Mouse (Mus musculus) midbrain, embryonic 10.5 days (tissue): ENCODE measurements around the gene Galnt10. TPM values are rescaled to one million over a fixed set of nuclear protein-coding genes. Genes with fewer than 3 reads are reported as not detected.

Experiments
- DNase-seq: peaks from one replicate; pipeline ENCODE4 v3.0.0-alpha.2; 2017; ENCODE audit warnings: low spot score
- H3K27ac ChIP-seq: fragments of 300-500 bp; sonication (generic); replicated peaks from 2 replicates; pipeline ENCODE4 v1.5.1; 2016; ENCODE audit warnings: mild to moderate bottlenecking
- H3K27me3 ChIP-seq: fragments of 300-500 bp; sonication (generic); 2 replicates; pipeline ENCODE4 v1.6.1; 2016; ENCODE audit warnings: low read depth, mild to moderate bottlenecking; ENCODE audit not compliant: poor library complexity, severe bottlenecking
- H3K36me3 ChIP-seq: fragments of 300-500 bp; sonication (generic); 2 replicates; pipeline ENCODE4 v1.6.1; 2016; ENCODE audit warnings: mild to moderate bottlenecking, moderate library complexity
- H3K4me1 ChIP-seq: fragments of 300-500 bp; sonication (generic); 2 replicates; pipeline ENCODE4 v1.6.1; 2016
- H3K4me3 ChIP-seq: fragments of 300-500 bp; sonication (generic); 2 replicates; pipeline ENCODE4 v1.5.1; 2016; ENCODE audit warnings: mild to moderate bottlenecking, moderate library complexity
- H3K9me3 ChIP-seq: fragments of 300-500 bp; sonication (generic); replicated peaks from 2 replicates; pipeline ENCODE4 v1.6.1; 2016; ENCODE audit warnings: mild to moderate bottlenecking
- WGBS: fragments of 180-500 bp; shearing (Covaris S2); methylation state at CpG from one replicate; pipeline ENCODE4 v1.1.7; 2016; 5-methylcytosine and 5-hydroxymethylcytosine counted together
- polyA plus RNA-seq: library from polyadenylated mRNA; unstranded; fragments of >200 nt; fragmentation: Nextera tagmentation; extraction: Ambion mirVana; gene quantifications from 2 replicates; pipeline ENCODE4 v1.2.1, GENCODE M21; 2016

The Galnt10 gene
- polyA plus RNA-seq, 1 experiment from 2014 or later, result 30.7 TPM

- no peaks in the 10 kb centered on the region for H3K36me3 ChIP-seq
- no peak for DNase-seq
- H3K4me3 ChIP-seq, result no peak overlapping the region
- 0 out of 2 replicates have a peak overlapping the region, but pooled peaks have one; percentile 52 for H3K27ac ChIP-seq
- H3K9me3 ChIP-seq, result no peaks in the 10 kb centered on the region; the same call in 1 of the 2 replicates
- WGBS, result 47% methylated on average over 15 of the region's 15 CpGs
- H3K27me3 ChIP-seq, result peaks cover 7% of the 10 kb centered on the region; the same call in 1 of the 2 replicates
- peaks cover 50% of the 10 kb centered on the region for H3K4me1 ChIP-seq
Measured at GRCm38 (mm10) chr11:57617526-57618264, 27.5 kb upstream of the Galnt10 start.

GRCm38 (mm10) chr11:57621472-57621871, 23.8 kb upstream of the Galnt10 start:
- H3K36me3 ChIP-seq, result no peaks in the 10 kb centered on the region
- peaks cover 22% of the 10 kb centered on the region for H3K4me1 ChIP-seq
- 90% methylated on average over 3 of the region's 3 CpGs for WGBS
- no peak overlapping the region for H3K27ac ChIP-seq
- H3K9me3 ChIP-seq, result no peaks in the 10 kb centered on the region; the same call in 1 of the 2 replicates
- no peak for DNase-seq
- H3K4me3 ChIP-seq, result no peak overlapping the region
- H3K27me3 ChIP-seq, result peaks cover 26% of the 10 kb centered on the region; the same call in 1 of the 2 replicates

- H3K36me3 ChIP-seq, result no peaks in the 10 kb centered on the region
- H3K27ac ChIP-seq, result no peak overlapping the region
- no peaks in the 10 kb centered on the region; the same call in 1 of the 2 replicates for H3K9me3 ChIP-seq
- H3K4me3 ChIP-seq, result no peak overlapping the region
- H3K27me3 ChIP-seq, result peaks cover 27% of the 10 kb centered on the region; the same call in 1 of the 2 replicates
- peaks cover 22% of the 10 kb centered on the region for H3K4me1 ChIP-seq
- DNase-seq, result no peak
Measured at GRCm38 (mm10) chr11:57621876-57622275, 23.4 kb upstream of the Galnt10 start.

GRCm38 (mm10) chr11:57624490-57624893, 20.8 kb upstream of the Galnt10 start:
- no peak for DNase-seq
- Histone ChIP-seq H3K4me3 (no peak overlapping the region), H3K36me3 (no peaks in the 10 kb centered on the region), H3K27ac (no peak overlapping the region), H3K27me3 (peaks cover 27% of the 10 kb centered on the region; the same call in 1 of the 2 replicates), H3K4me1 (peaks cover 19% of the 10 kb centered on the region), H3K9me3 (no peaks in the 10 kb centered on the region; the same call in 1 of the 2 replicates)
- WGBS, result 80% methylated on average over 5 of the region's 5 CpGs

GRCm38 (mm10) chr11:57625465-57625864, 19.8 kb upstream of the Galnt10 start:
- Histone ChIP-seq H3K4me1 (peaks cover 19% of the 10 kb centered on the region), H3K27ac (no peak overlapping the region), H3K36me3 (no peaks in the 10 kb centered on the region), H3K9me3 (no peaks in the 10 kb centered on the region; the same call in 1 of the 2 replicates), H3K27me3 (peaks cover 27% of the 10 kb centered on the region; the same call in 1 of the 2 replicates), H3K4me3 (no peak overlapping the region)
- no peak for DNase-seq

- DNase-seq, result peak; percentile 36
Measured at GRCm38 (mm10) chr11:57627086-57627735, 18.0 kb upstream of the Galnt10 start.

GRCm38 (mm10) chr11:57631805-57632485, 13.3 kb upstream of the Galnt10 start:
- no peaks in the 10 kb centered on the region for H3K36me3 ChIP-seq
- peaks cover 43% of the 10 kb centered on the region for H3K4me1 ChIP-seq
- DNase-seq, result no peak
- H3K27ac ChIP-seq, result peak overlapping the region; percentile 47; the same call in 1 of the 2 replicates
- peaks cover 16% of the 10 kb centered on the region; the same call in 1 of the 2 replicates for H3K27me3 ChIP-seq
- H3K4me3 ChIP-seq, result no peak overlapping the region
- H3K9me3 ChIP-seq, result no peaks in the 10 kb centered on the region
- WGBS, result 76% methylated on average over 7 of the region's 7 CpGs

More at GRCm38 (mm10) chr11:57627086-57627735, 18.0 kb upstream of the Galnt10 start:
- H3K36me3 ChIP-seq, result no peaks in the 10 kb centered on the region
- H3K4me1 ChIP-seq, result peaks cover 17% of the 10 kb centered on the region
- no peak overlapping the region; the same call in 1 of the 2 replicates for H3K27ac ChIP-seq
- peaks cover 27% of the 10 kb centered on the region; the same call in 1 of the 2 replicates for H3K27me3 ChIP-seq
- 69% methylated on average over 9 of the region's 9 CpGs for WGBS
- H3K9me3 ChIP-seq, result no peaks in the 10 kb centered on the region
- no peak overlapping the region for H3K4me3 ChIP-seq

- no peak overlapping the region for H3K4me3 ChIP-seq
- 98% methylated on average over 2 of the region's 2 CpGs for WGBS
- H3K27ac ChIP-seq, result 0 out of 2 replicates have a peak overlapping the region, but pooled peaks have one; percentile 14
- DNase-seq, result no peak
- peaks cover 16% of the 10 kb centered on the region; the same call in 1 of the 2 replicates for H3K27me3 ChIP-seq
- peaks cover 39% of the 10 kb centered on the region for H3K4me1 ChIP-seq
- H3K36me3 ChIP-seq, result no peaks in the 10 kb centered on the region
- H3K9me3 ChIP-seq, result no peaks in the 10 kb centered on the region
Measured at GRCm38 (mm10) chr11:57633006-57633405, 12.2 kb upstream of the Galnt10 start.

- Histone ChIP-seq H3K4me1 (peaks cover 33% of the 10 kb centered on the region), H3K4me3 (no peak overlapping the region), H3K27me3 (peaks cover 16% of the 10 kb centered on the region; the same call in 1 of the 2 replicates), H3K9me3 (no peaks in the 10 kb centered on the region), H3K36me3 (no peaks in the 10 kb centered on the region), H3K27ac (peak overlapping the region; percentile 13; the same call in 1 of the 2 replicates)
- DNase-seq, result no peak
- 75% methylated on average over 6 of the region's 6 CpGs for WGBS
Measured at GRCm38 (mm10) chr11:57633975-57634585, 11.2 kb upstream of the Galnt10 start.

GRCm38 (mm10) chr11:57635148-57635547, 10.1 kb upstream of the Galnt10 start:
- DNase-seq, result peak; percentile 71
- H3K27ac ChIP-seq, result peak overlapping the region; percentile 61
- H3K9me3 ChIP-seq, result no peaks in the 10 kb centered on the region
- peaks cover 16% of the 10 kb centered on the region; the same call in 1 of the 2 replicates for H3K27me3 ChIP-seq
- no peak overlapping the region for H3K4me3 ChIP-seq
- WGBS, result 7% methylated on average over 9 of the region's 9 CpGs
- H3K36me3 ChIP-seq, result no peaks in the 10 kb centered on the region
- H3K4me1 ChIP-seq, result peaks cover 33% of the 10 kb centered on the region

GRCm38 (mm10) chr11:57643691-57644090, 1.6 kb upstream of the Galnt10 start:
- DNase-seq, result no peak
- peak overlapping the region; percentile 98; the same call in 1 of the 2 replicates for H3K27ac ChIP-seq
- peaks cover 6% of the 10 kb centered on the region for H3K36me3 ChIP-seq
- 72% methylated on average over 2 of the region's 2 CpGs for WGBS
- H3K27me3 ChIP-seq, result peaks cover 16% of the 10 kb centered on the region
- peak overlapping the region; percentile 74 for H3K4me3 ChIP-seq
- H3K9me3 ChIP-seq, result no peaks in the 10 kb centered on the region
- peaks cover 48% of the 10 kb centered on the region for H3K4me1 ChIP-seq
